Mouse (Mus musculus) hindbrain, postnatal 0 days (tissue): Measurements from ENCODE around the gene Gm48551. TPM values are rescaled to one million over a fixed set of nuclear protein-coding genes. Genes with fewer than 3 reads are reported as not detected.
A peak's percentile ranks its signal among the peaks of the same experiment; 100 is the strongest.

Source experiments
- ATAC-seq: fragments of 200-750 bp; cut with Nextera tagmentation; 2 replicates; pipeline ENCODE4 v1.8.0; 2017; ENCODE audit warnings: mild to moderate bottlenecking, moderate TSS enrichment, moderate library complexity
- DNase-seq: peaks from one replicate; pipeline ENCODE4 v3.0.0-alpha.2; 2015; ENCODE audit warnings: low spot score
- H3K27ac ChIP-seq: fragments of 300-500 bp; sonication (generic); 2 replicates; pipeline ENCODE4 v1.5.1; 2014; ENCODE audit warnings: mild to moderate bottlenecking
- H3K27me3 ChIP-seq: fragments of 300-500 bp; sonication (generic); 2 replicates; pipeline ENCODE4 v1.6.1; 2014; ENCODE audit warnings: low read length, mixed read lengths; ENCODE audit not compliant: insufficient read depth
- H3K36me3 ChIP-seq: fragments of 300-500 bp; sonication (generic); 2 replicates; pipeline ENCODE4 v1.6.1; 2014; ENCODE audit warnings: low read length, mixed read lengths; ENCODE audit not compliant: insufficient read depth
- H3K4me1 ChIP-seq: fragments of 300-500 bp; sonication (generic); 2 replicates; pipeline ENCODE4 v1.6.1; 2014; ENCODE audit warnings: antibody characterized with exemption, low read length, mixed read lengths; ENCODE audit not compliant: insufficient read depth
- H3K4me2 ChIP-seq: fragments of 300-500 bp; sonication (generic); 2 replicates; pipeline ENCODE4 v1.6.1; 2014; ENCODE audit warnings: low read depth, mild to moderate bottlenecking, low read length, moderate library complexity, mixed read lengths
- H3K4me3 ChIP-seq: fragments of 300-500 bp; sonication (generic); 2 replicates; pipeline ENCODE4 v1.5.1; 2014; ENCODE audit warnings: low read length
- H3K9ac ChIP-seq: fragments of 300-500 bp; sonication (generic); replicated peaks from 2 replicates; pipeline ENCODE4 v1.6.1; 2014; ENCODE audit warnings: mild to moderate bottlenecking, low read length, moderate library complexity, mixed read lengths
- H3K9me3 ChIP-seq: fragments of 300-500 bp; sonication (generic); 2 replicates; pipeline ENCODE4 v1.6.1; 2016; ENCODE audit warnings: low read length, mixed read lengths
- CTCF ChIP-seq: IDR thresholded peaks from 2 replicates; pipeline ENCODE4 v1.5.1; 2016; ENCODE audit warnings: antibody characterized with exemption, control low read depth, low read depth
- WGBS: fragments of 180-500 bp; shearing (Covaris S2); extraction: QIAGEN DNeasy Blood & Tissue Kit; methylation state at CpG from one replicate; pipeline ENCODE4 v1.1.7; 2014; 5-methylcytosine and 5-hydroxymethylcytosine counted together
- polyA plus RNA-seq: library from polyadenylated mRNA; unstranded; fragments of >200 nt; fragmentation: Nextera tagmentation; extraction: Ambion mirVana; gene quantifications from 2 replicates; pipeline ENCODE4 v1.2.1, GENCODE M21; 2015
- total RNA-seq: library from RNA; depleted of rRNA; stranded (reverse); fragments of >200 nt; gene quantifications from 2 replicates; pipeline ENCODE4 v1.2.3, GENCODE M21; 2014

Gene Gm48551
- total and polyA plus RNA-seq, 2 experiments from 2014 or later, result 3.3 to 5.3 TPM

GRCm38 (mm10) chr10:81364666-81365065 lies 19.6 kb upstream of the Gm48551 start:
- Histone ChIP-seq H3K9ac (no peak overlapping the region), H3K4me3 (no peak overlapping the region), H3K36me3 (peaks cover 31% of the 10 kb centered on the region), H3K4me2 (peak overlapping the region; percentile 43), H3K4me1 (0 out of 2 replicates have a peak, but pooled peaks cover 5% of the 10 kb centered on the region), H3K9me3 (no peaks in the 10 kb centered on the region), H3K27ac (no peak overlapping the region), H3K27me3 (no peaks in the 10 kb centered on the region)
- DNase-seq (no peak), ATAC-seq (no peak)
- TF ChIP-seq CTCF, result no peak
- WGBS, result 19% methylated on average over 28 of the region's 28 CpGs

GRCm38 (mm10) chr10:81365073-81365472 lies 19.2 kb upstream of the Gm48551 start:
- H3K4me2 ChIP-seq, result no peak overlapping the region
- no peak overlapping the region for H3K4me3 ChIP-seq
- H3K4me1 ChIP-seq, result 0 out of 2 replicates have a peak, but pooled peaks cover 5% of the 10 kb centered on the region
- no peak overlapping the region for H3K9ac ChIP-seq
- H3K9me3 ChIP-seq, result no peaks in the 10 kb centered on the region
- H3K36me3 ChIP-seq, result peaks cover 35% of the 10 kb centered on the region
- DNase-seq (no peak), ATAC-seq (no peak)
- no peak overlapping the region for H3K27ac ChIP-seq
- no peaks in the 10 kb centered on the region for H3K27me3 ChIP-seq
- TF ChIP-seq CTCF, result no peak
- 30% methylated on average over 4 of the region's 4 CpGs for WGBS

GRCm38 (mm10) chr10:81365672-81366476 lies 18.4 kb upstream of the Gm48551 start, which contains the start of gene 4930404N11Rik:
TSS of gene 4930404N11Rik (minus strand) at chr10:81365816.
- H3K4me3 ChIP-seq, result no peak within 1 kb of the TSS
- WGBS, result 22% methylated on average over 12 of the region's 12 CpGs

GRCm38 (mm10) chr10:81366477-81367206 lies 17.6 kb upstream of the Gm48551 start:
- H3K27ac ChIP-seq, result 0 out of 2 replicates have a peak overlapping the region, but pooled peaks have one; percentile 20
- H3K4me2 ChIP-seq, result no peak overlapping the region
- H3K36me3 ChIP-seq, result peaks cover 46% of the 10 kb centered on the region
- H3K9me3 ChIP-seq, result no peaks in the 10 kb centered on the region
- no peaks in the 10 kb centered on the region for H3K27me3 ChIP-seq
- no peak overlapping the region for H3K9ac ChIP-seq
- 66% methylated on average over 6 of the region's 6 CpGs for WGBS
- no peak overlapping the region for H3K4me3 ChIP-seq
- ATAC-seq, result no peak
- H3K4me1 ChIP-seq, result 0 out of 2 replicates have a peak, but pooled peaks cover 5% of the 10 kb centered on the region
- no peak for DNase-seq
- no peak for TF ChIP-seq CTCF

More at GRCm38 (mm10) chr10:81365672-81366476, 18.4 kb upstream of the Gm48551 start, which contains the start of gene 4930404N11Rik:
- no peaks in the 10 kb centered on the region for H3K9me3 ChIP-seq
- ATAC-seq (no peak), DNase-seq (peak; percentile 12)
- H3K27ac ChIP-seq, result peak within 1 kb of the TSS; percentile 20; the same call in 1 of the 2 replicates
- H3K4me1 ChIP-seq, result 0 out of 2 replicates have a peak, but pooled peaks cover 5% of the 10 kb centered on the region
- H3K4me2 ChIP-seq, result no peak within 1 kb of the TSS
- H3K9ac ChIP-seq, result no peak within 1 kb of the TSS
- TF ChIP-seq CTCF, result no peak
- peaks cover 43% of the 10 kb centered on the region for H3K36me3 ChIP-seq
- no peaks in the 10 kb centered on the region for H3K27me3 ChIP-seq

GRCm38 (mm10) chr10:81367207-81367495 lies 17.1 kb upstream of the Gm48551 start:
- H3K4me3 ChIP-seq, result no peak overlapping the region
- no peak overlapping the region for H3K4me2 ChIP-seq
- no peaks in the 10 kb centered on the region for H3K9me3 ChIP-seq
- H3K36me3 ChIP-seq, result peaks cover 46% of the 10 kb centered on the region
- ATAC-seq, result no peak
- DNase-seq, result no peak
- TF ChIP-seq CTCF, result no peak
- no peaks in the 10 kb centered on the region for H3K27me3 ChIP-seq
- WGBS, result 60% methylated on average over 6 of the region's 6 CpGs
- H3K4me1 ChIP-seq, result 0 out of 2 replicates have a peak, but pooled peaks cover 5% of the 10 kb centered on the region
- H3K27ac ChIP-seq, result no peak overlapping the region
- no peak overlapping the region for H3K9ac ChIP-seq

- no peak overlapping the region for H3K4me2 ChIP-seq
- H3K9ac ChIP-seq, result no peak overlapping the region
- 92% methylated on average over 10 of the region's 10 CpGs for WGBS
- H3K27ac ChIP-seq, result no peak overlapping the region
- no peak for DNase-seq
- H3K4me3 ChIP-seq, result no peak overlapping the region
- no peak for TF ChIP-seq CTCF
- H3K36me3 ChIP-seq, result peaks cover 9% of the 10 kb centered on the region
- H3K27me3 ChIP-seq, result no peaks in the 10 kb centered on the region
- peaks cover 12% of the 10 kb centered on the region for H3K4me1 ChIP-seq
- ATAC-seq, result no peak
- H3K9me3 ChIP-seq, result no peaks in the 10 kb centered on the region
Measured at GRCm38 (mm10) chr10:81375322-81375721, 8.9 kb upstream of the Gm48551 start.
